ENCODE assay signal across 14 mouse cellular contexts in genomic region chr3:158061811-158062523, GRCm38 (mm10). TPM values are rescaled to one million over a fixed set of nuclear protein-coding genes. Genes with fewer than 3 reads are reported as not detected.
DNase-seq lines count a peak whose midpoint lies in the region; ATAC-seq and TF ChIP-seq lines count a peak whose summit lies in the region.
"Had no signal": no experiment of that assay in that cellular context is flagged by ENCODE, and none has a peak within 500 bp of the region (broad histone marks: within the 10 kb centered on the region; RNA-seq: fewer than 3 reads in every experiment).

No protein-coding gene starts in this region.

- no peak for DNase-seq in hindbrain, embryonic 10.5 days (ENCODE audit: low spot score)
- DNase-seq in c-Kit-positive CD71-negative TER-119-negative erythroid progenitor cells, embryonic 14.5 days (ENCODE audit: low read depth): peak; percentile 7
- DNase-seq in thymus, postnatal 36 days: no peak
- DNase-seq in thymus, postnatal 0 days (ENCODE audit: low spot score): no peak
- DNase-seq: cerebellum, adult 2 months; gastrocnemius, adult 2 months; heart, postnatal 10 days; thymus, adult 18-20 months had no signal

- H3K9me3 ChIP-seq in hindbrain, embryonic 16.5 days (ENCODE audit: control insufficient read depth, low read length): no peaks in the 10 kb centered on the region
- no peaks in the 10 kb centered on the region for H3K9me3 ChIP-seq in hindbrain, embryonic 10.5 days
- H3K9me3 ChIP-seq: embryonic facial prominence, embryonic 13.5 days; limb, embryonic 10.5 days had no signal

- no peaks in the 10 kb centered on the region for H3K4me1 ChIP-seq in hindbrain, embryonic 16.5 days (ENCODE audit: control insufficient read depth, insufficient read depth, low read depth, low read length)
- H3K4me1 ChIP-seq in hindbrain, embryonic 10.5 days (replicated peaks): no peaks in the 10 kb centered on the region
- H3K4me1 ChIP-seq: embryonic facial prominence, embryonic 13.5 days; limb, embryonic 10.5 days had no signal

- WGBS in hindbrain, embryonic 16.5 days: 95% methylated on average over 5 of the region's 5 CpGs
- WGBS in hindbrain, embryonic 10.5 days: 95% methylated on average over 5 of the region's 5 CpGs
- WGBS in macrophage (ENCODE audit: missing documents): 63% methylated on average over 5 of the region's 5 CpGs

- H3K27ac ChIP-seq in hindbrain, embryonic 16.5 days (ENCODE audit: low read depth, low read length): no peak overlapping the region
- no peak overlapping the region for H3K27ac ChIP-seq in hindbrain, embryonic 10.5 days
- H3K27ac ChIP-seq in macrophage: peak overlapping the region; percentile 61
- H3K27ac ChIP-seq: embryonic facial prominence, embryonic 13.5 days; gastrocnemius, adult 2 months; limb, embryonic 10.5 days had no signal

- H3K27me3 ChIP-seq in hindbrain, embryonic 16.5 days (replicated peaks; ENCODE audit: control insufficient read depth, insufficient read depth, low read length): no peaks in the 10 kb centered on the region
- H3K27me3 ChIP-seq in hindbrain, embryonic 10.5 days (ENCODE audit: insufficient read depth, poor library complexity, severe bottlenecking): no peaks in the 10 kb centered on the region
- H3K27me3 ChIP-seq in C2C12 (ENCODE audit: control insufficient read depth, insufficient read depth, insufficient read length): no peaks in the 10 kb centered on the region
- H3K27me3 ChIP-seq: embryonic facial prominence, embryonic 13.5 days had no signal

- no peaks in the 10 kb centered on the region for H3K79me3 ChIP-seq in C2C12 (ENCODE audit: low read depth)

- H3K79me2 ChIP-seq in C2C12 (ENCODE audit: control insufficient read depth, insufficient read depth) (no peaks in the 10 kb centered on the region), macrophage (ENCODE audit: inconsistent target) (no peaks in the 10 kb centered on the region)

- no peak overlapping the region for H3K4me3 ChIP-seq in hindbrain, embryonic 16.5 days (ENCODE audit: low read length)
- no peak overlapping the region for H3K4me3 ChIP-seq in hindbrain, embryonic 10.5 days
- H3K4me3 ChIP-seq in C2C12 (ENCODE audit: insufficient read depth, poor library complexity, severe bottlenecking) (no peak overlapping the region), macrophage (ENCODE audit: inconsistent target) (no peak overlapping the region)
- H3K4me3 ChIP-seq: embryonic facial prominence, embryonic 13.5 days; gastrocnemius, adult 2 months; limb, embryonic 10.5 days had no signal

- no peak for TF ChIP-seq CTCF in C2C12 (IDR thresholded peaks at IDR 0.05; ENCODE audit: control insufficient read depth, insufficient read depth, insufficient read length)

- ATAC-seq in hindbrain, embryonic 16.5 days: 0 out of 2 replicates have a peak, but pooled peaks have one; percentile 37
- ATAC-seq in megakaryocyte-erythroid progenitor cell, adult 5-6 weeks (replicated peaks; ENCODE audit: low FRiP score, low TSS enrichment, poor library complexity, severe bottlenecking): no peak

- no peak overlapping the region for H3K9ac ChIP-seq in hindbrain, embryonic 16.5 days (ENCODE audit: low read depth, low read length)
- H3K9ac ChIP-seq: embryonic facial prominence, embryonic 13.5 days had no signal

- H3K36me3 ChIP-seq in hindbrain, embryonic 16.5 days (ENCODE audit: control insufficient read depth, insufficient read depth, low read length): peaks cover 13% of the 10 kb centered on the region
- peaks cover 78% of the 10 kb centered on the region for H3K36me3 ChIP-seq in hindbrain, embryonic 10.5 days
- H3K36me3 ChIP-seq in C2C12 (ENCODE audit: control insufficient read depth, insufficient read depth): peaks cover 41% of the 10 kb centered on the region
- H3K36me3 ChIP-seq in macrophage (ENCODE audit: inconsistent target): peaks cover 11% of the 10 kb centered on the region; the same call in 1 of the 2 replicates

- H3ac ChIP-seq in C2C12 (ENCODE audit: control insufficient read depth, insufficient read length, low read depth): no peak overlapping the region

- H3K4me2 ChIP-seq in hindbrain, embryonic 16.5 days (ENCODE audit: low read length): no peak overlapping the region
- H3K4me2 ChIP-seq: embryonic facial prominence, embryonic 13.5 days had no signal

TF ChIP-seq in C2C12, 6 proteins besides CTCF, POLR2A, EP300 and RAD21:
- peak; percentile 68 for TF ChIP-seq CEBPB (IDR thresholded peaks at IDR 0.05; ENCODE audit: low read depth)
- no peak for TF ChIP-seq MAX (IDR thresholded peaks at IDR 0.05)
- TF ChIP-seq MYOD1 (IDR thresholded peaks at IDR 0.05; ENCODE audit: control insufficient read depth, insufficient read length, low read depth): no peak
- no peak for TF ChIP-seq MYOG (IDR thresholded peaks at IDR 0.05; ENCODE audit: control insufficient read depth, extremely low read depth, insufficient read length)
- TF ChIP-seq FOSL1 (IDR thresholded peaks at IDR 0.05; ENCODE audit: insufficient read depth, low read length, poor library complexity, severe bottlenecking): no peak

RNA-seq across cellular contexts. Expression of gene Lrrc40, which starts 25.5 kb away (rescaled TPM):
- 45.6 and 52.8 TPM in 2 replicates for polyA plus RNA-seq in hindbrain, embryonic 16.5 days (2015; fragmentation: Nextera tagmentation; extraction: Ambion mirVana)
- 65.6 and 74.8 TPM in 2 replicates for polyA plus RNA-seq in hindbrain, embryonic 10.5 days (2016; fragmentation: Nextera tagmentation; extraction: Ambion mirVana)
- polyA plus RNA-seq in C2C12 (2012; fragmentation: generic; extraction: Trizol) (13.8 TPM), macrophage (2018) (12.5 to 18.6 TPM (median 13.5 TPM) in 3 replicates)
- total RNA-seq in macrophage (2018; cell fraction: chromatin; rRNA removed): 10 to 100 TPM in 13 of 26 experiments, 1 to 10 TPM in 13; 1.3 to 25.7 (median 10.0) TPM
- total RNA-seq in macrophage (2018; cell fraction: cytosol; rRNA removed): 10 to 100 TPM in 25 of 26 experiments, 1 to 10 TPM in 1; 9.0 to 16.7 (median 13.2) TPM
- total RNA-seq in macrophage (2018; cell fraction: nucleus; rRNA removed): 10 to 100 TPM in 13 of 26 experiments, 1 to 10 TPM in 13; 3.1 to 18.6 (median 9.8) TPM
- 23.6 and 42.2 TPM in 2 replicates for total RNA-seq in megakaryocyte-erythroid progenitor cell, adult 5-6 weeks (2014; fragmentation: Nextera tagmentation)
- 37.3 and 46.6 TPM in 2 replicates for total RNA-seq in megakaryocyte-erythroid progenitor cell, adult 5-6 weeks (2017)
- polyA plus RNA-seq in thymus, postnatal 0 days (2015; fragmentation: Nextera tagmentation; extraction: Ambion mirVana): 43.1 and 46.3 TPM in 2 replicates

RNA-seq across cellular contexts. Expression of gene Srsf11, which starts 25.5 kb away (rescaled TPM):
- 184 and 216 TPM in 2 replicates for polyA plus RNA-seq in hindbrain, embryonic 16.5 days (2015; fragmentation: Nextera tagmentation; extraction: Ambion mirVana)
- 293 and 326 TPM in 2 replicates for polyA plus RNA-seq in hindbrain, embryonic 10.5 days (2016; fragmentation: Nextera tagmentation; extraction: Ambion mirVana)
- polyA plus RNA-seq in C2C12 (2012; fragmentation: generic; extraction: Trizol) (50.8 TPM), macrophage (2018) (69.0 to 102 TPM (median 89.7 TPM) in 3 replicates)
- total RNA-seq in macrophage (2018; cell fraction: chromatin; rRNA removed): 1,000 to 10,000 TPM in 15 of 26 experiments, 100 to 1,000 TPM in 11; 834 to 1,449 (median 1,045) TPM
- total RNA-seq in macrophage (2018; cell fraction: cytosol; rRNA removed): 10 to 100 TPM; 30.6 to 82.5 (median 45.5) TPM
- 100 to 1,000 TPM; 381 to 952 (median 722) TPM for total RNA-seq in macrophage (2018; cell fraction: nucleus; rRNA removed)
- total RNA-seq in megakaryocyte-erythroid progenitor cell, adult 5-6 weeks (2014; fragmentation: Nextera tagmentation): 271 and 287 TPM in 2 replicates
- 372 and 379 TPM in 2 replicates for total RNA-seq in megakaryocyte-erythroid progenitor cell, adult 5-6 weeks (2017)
- 361 and 375 TPM in 2 replicates for polyA plus RNA-seq in thymus, postnatal 0 days (2015; fragmentation: Nextera tagmentation; extraction: Ambion mirVana)
